Mouse (Mus musculus): ENCODE measurements around the gene Gphn. TPM values are rescaled to one million over a fixed set of nuclear protein-coding genes. Genes with fewer than 3 reads are reported as not detected.

Gphn gene
- total and polyA plus RNA-seq, 3 experiments: 23.1 to 30.5 TPM; not detected in 1

DNA sequence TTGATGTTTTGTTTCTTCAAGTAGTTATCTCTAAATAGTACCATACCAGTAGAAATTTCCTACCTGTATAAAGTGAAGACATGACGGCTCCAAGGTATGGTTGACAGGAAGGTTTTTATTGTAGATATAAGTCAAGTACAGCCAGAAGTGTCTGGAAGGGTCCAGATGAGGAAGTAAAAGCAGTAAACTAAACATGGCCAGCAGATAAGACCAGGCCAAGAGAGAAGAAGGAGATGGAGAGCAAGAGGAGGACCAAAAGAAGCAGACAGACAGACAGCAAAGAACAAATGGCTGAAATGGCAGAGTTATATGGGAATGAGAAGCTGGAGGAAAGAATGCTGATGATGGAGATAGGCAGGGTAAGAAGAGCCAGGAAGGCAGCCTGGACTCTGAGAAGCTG, 419.1 kb downstream of the Gphn start:
- no peaks in the 10 kb centered on the region for H3K27me3 ChIP-seq (ENCODE audit: control insufficient read depth in 1 of 2, insufficient read depth in 2 of 2, low read length in 2 of 2)

GRCm38 (mm10) chr12:78659718-78660304, 433.6 kb downstream of the Gphn start:
- H3K4me3 ChIP-seq (ENCODE audit: control insufficient read depth in 1 of 2, insufficient read depth in 1 of 2, low read depth in 2 of 2, low read length in 2 of 2): no peak overlapping the region
- no peaks in the 10 kb centered on the region for H3K9me3 ChIP-seq (replicated peaks; ENCODE audit: insufficient read depth, low read length)
- peaks cover 0 to 6% of the 10 kb centered on the region in 2 experiments; a peak in 2 of 4 replicates for H3K36me3 ChIP-seq (ENCODE audit: control insufficient read depth in 1 of 2, insufficient read depth in 2 of 2, low read length in 2 of 2)
- H3K4me1 ChIP-seq (ENCODE audit: control insufficient read depth in 1 of 2, insufficient read depth in 2 of 2, low read length in 2 of 2): peaks cover 2 to 4% of the 10 kb centered on the region in 2 experiments; a peak in 2 of 4 replicates
- H3K79me2 ChIP-seq (ENCODE audit: control insufficient read depth, insufficient read depth, low read length, poor library complexity): no peaks in the 10 kb centered on the region
- H3K9ac ChIP-seq (ENCODE audit: control insufficient read depth, low read depth, low read length, poor library complexity, severe bottlenecking): no peak overlapping the region
- DNase-seq (ENCODE audit: low read depth, low spot score): peak; percentile 43
- H3K27ac ChIP-seq (ENCODE audit: control insufficient read depth, low read depth, low read length): 0 out of 2 replicates have a peak overlapping the region, but pooled peaks have one; percentile 16
- H3K27me3 ChIP-seq (ENCODE audit: control insufficient read depth in 1 of 2, insufficient read depth in 2 of 2, low read length in 2 of 2): no peaks in the 10 kb centered on the region
- TF ChIP-seq ETS1 (IDR thresholded peaks at IDR 0.05; ENCODE audit: low read depth, low read length) (no peak), MXI1 (IDR thresholded peaks at IDR 0.05; ENCODE audit: low read depth, low read length) (peak; percentile 52; the same call in 1 of the 2 replicates), POLR2A (IDR thresholded peaks at IDR 0.05; ENCODE audit: control insufficient read depth in 1 of 2, insufficient read depth in 1 of 2, low read depth in 1 of 2, low read length in 2 of 2, poor library complexity in 1 of 2) (no peak), MAZ (IDR thresholded peaks at IDR 0.05; ENCODE audit: low read depth, low read length) (no peak), USF1 (IDR thresholded peaks at IDR 0.05; ENCODE audit: low read depth, low read length) (peak; percentile 64), POLR2AphosphoS5 (IDR thresholded peaks at IDR 0.05; ENCODE audit: borderline replicate concordance, low read depth, low read length) (no peak), ELF1 (IDR thresholded peaks at IDR 0.05; ENCODE audit: low read depth, low read length) (no peak), UBTF (IDR thresholded peaks at IDR 0.05; ENCODE audit: borderline replicate concordance, insufficient read depth, low read depth, low read length) (no peak), TCF12 (IDR thresholded peaks at IDR 0.05; ENCODE audit: low read depth, low read length) (peak; percentile 22; the same call in 1 of the 2 replicates), SIN3A (IDR thresholded peaks at IDR 0.05; ENCODE audit: low read length) (no peak), MAFK (IDR thresholded peaks at IDR 0.05; ENCODE audit: borderline replicate concordance, low read depth, low read length) (no peak), ZMIZ1 (IDR thresholded peaks at IDR 0.05; ENCODE audit: low read depth, low read length) (no peak), MAX (IDR thresholded peaks at IDR 0.05; ENCODE audit: low read length) (peak; percentile 85), MEF2A (IDR thresholded peaks at IDR 0.05; ENCODE audit: extremely low read depth, insufficient replicate concordance, low read depth, low read length, poor library complexity, severe bottlenecking) (no peak), NELFE (IDR thresholded peaks at IDR 0.05; ENCODE audit: low read depth, low read length) (no peak), GABPA (IDR thresholded peaks at IDR 0.05; ENCODE audit: low read depth, low read length) (no peak), RCOR1 (IDR thresholded peaks at IDR 0.05; ENCODE audit: low read depth, low read length) (no peak), CHD2 (IDR thresholded peaks at IDR 0.05; ENCODE audit: low read length) (no peak), POLR2AphosphoS2 (IDR thresholded peaks at IDR 0.05; ENCODE audit: low read length) (no peak), MYB (IDR thresholded peaks at IDR 0.05; ENCODE audit: low read depth, low read length) (no peak), TAL1 (IDR thresholded peaks at IDR 0.05; ENCODE audit: low read length) (no peak), JUND (IDR thresholded peaks at IDR 0.05; ENCODE audit: low read depth, low read length) (no peak), CTCF (IDR thresholded peaks at IDR 0.05 in 2 of 3, conservative IDR thresholded peaks at IDR 0.05 in 1 of 3; ENCODE audit: control insufficient read depth in 1 of 3, insufficient read depth in 1 of 3, low read depth in 2 of 3, low read length in 3 of 3, poor library complexity in 1 of 3, severe bottlenecking in 1 of 3) (no peak), ZC3H11A (IDR thresholded peaks at IDR 0.05; ENCODE audit: low read depth, low read length) (no peak), GATA1 (IDR thresholded peaks at IDR 0.05; ENCODE audit: low read depth, low read length) (0 out of 2 replicates have a peak, but pooled peaks have one; percentile 12)

More for the DNA sequence above, 419.1 kb downstream of the Gphn start:
- Histone ChIP-seq H3K79me2 (ENCODE audit: control insufficient read depth, insufficient read depth, low read length, poor library complexity) (no peaks in the 10 kb centered on the region), H3K36me3 (ENCODE audit: control insufficient read depth in 1 of 2, insufficient read depth in 2 of 2, low read length in 2 of 2) (peaks cover 0 to 12% of the 10 kb centered on the region in 2 experiments; a peak in 2 of 4 replicates), H3K4me1 (ENCODE audit: control insufficient read depth in 1 of 2, insufficient read depth in 2 of 2, low read length in 2 of 2) (peaks cover 5 to 10% of the 10 kb centered on the region in 2 experiments), H3K9me3 (replicated peaks; ENCODE audit: insufficient read depth, low read length) (no peaks in the 10 kb centered on the region), H3K9ac (ENCODE audit: control insufficient read depth, low read depth, low read length, poor library complexity, severe bottlenecking) (no peak overlapping the region), H3K4me3 (ENCODE audit: control insufficient read depth in 1 of 2, insufficient read depth in 1 of 2, low read depth in 2 of 2, low read length in 2 of 2) (no peak overlapping the region), H3K27ac (ENCODE audit: control insufficient read depth, low read depth, low read length) (no peak overlapping the region)
- no peak for TF ChIP-seq MEF2A (IDR thresholded peaks at IDR 0.05; ENCODE audit: extremely low read depth, insufficient replicate concordance, low read depth, low read length, poor library complexity, severe bottlenecking)
- no peak for TF ChIP-seq SIN3A (IDR thresholded peaks at IDR 0.05; ENCODE audit: low read length)
- no peak for TF ChIP-seq NRF1 (IDR thresholded peaks at IDR 0.05; ENCODE audit: insufficient read depth, low read depth, low read length, poor library complexity, severe bottlenecking)
- TF ChIP-seq MYB (IDR thresholded peaks at IDR 0.05; ENCODE audit: low read depth, low read length): no peak
- no peak for TF ChIP-seq MYC (IDR thresholded peaks at IDR 0.05; ENCODE audit: low read depth, low read length)
- TF ChIP-seq ZMIZ1 (IDR thresholded peaks at IDR 0.05; ENCODE audit: low read depth, low read length): no peak
- TF ChIP-seq ZC3H11A (IDR thresholded peaks at IDR 0.05; ENCODE audit: low read depth, low read length): no peak
- no peak for TF ChIP-seq UBTF (IDR thresholded peaks at IDR 0.05; ENCODE audit: borderline replicate concordance, insufficient read depth, low read depth, low read length)
- no peak for TF ChIP-seq TCF12 (IDR thresholded peaks at IDR 0.05; ENCODE audit: low read depth, low read length)
- TF ChIP-seq MAFK (IDR thresholded peaks at IDR 0.05; ENCODE audit: borderline replicate concordance, low read depth, low read length): no peak
- no peak for TF ChIP-seq E2F4 (IDR thresholded peaks at IDR 0.05; ENCODE audit: borderline replicate concordance, low read depth, low read length)
- no peak for TF ChIP-seq HCFC1 (IDR thresholded peaks at IDR 0.05; ENCODE audit: low read depth, low read length)
- no peak for TF ChIP-seq MAZ (IDR thresholded peaks at IDR 0.05; ENCODE audit: low read depth, low read length)
- TF ChIP-seq GATA1 (IDR thresholded peaks at IDR 0.05; ENCODE audit: low read depth, low read length): peak; percentile 67; the same call in 1 of the 2 replicates
- peak in 1 of 2 experiments; percentile 46; a peak in 3 of 4 replicates for TF ChIP-seq EP300 (IDR thresholded peaks at IDR 0.05; ENCODE audit: low read depth in 1 of 2, low read length in 2 of 2)
- TF ChIP-seq POLR2AphosphoS5 (IDR thresholded peaks at IDR 0.05; ENCODE audit: borderline replicate concordance, low read depth, low read length): no peak
- DNase-seq (ENCODE audit: low read depth, low spot score): peak; percentile 52

Data from MEL (cell line).